Mouse (Mus musculus) kidney, postnatal 4 days (tissue): ENCODE data around the gene Fbln2.
A peak's percentile ranks its signal among the peaks of the same experiment; 100 is the strongest.

ENCODE experiments used
- DNase-seq, 2 experiments: peaks; one replicate each; pipeline ENCODE4 v3.0.0; 2021; ENCODE audit warnings: mixed read lengths in 2 of 2

Gene Fbln2

DNA sequence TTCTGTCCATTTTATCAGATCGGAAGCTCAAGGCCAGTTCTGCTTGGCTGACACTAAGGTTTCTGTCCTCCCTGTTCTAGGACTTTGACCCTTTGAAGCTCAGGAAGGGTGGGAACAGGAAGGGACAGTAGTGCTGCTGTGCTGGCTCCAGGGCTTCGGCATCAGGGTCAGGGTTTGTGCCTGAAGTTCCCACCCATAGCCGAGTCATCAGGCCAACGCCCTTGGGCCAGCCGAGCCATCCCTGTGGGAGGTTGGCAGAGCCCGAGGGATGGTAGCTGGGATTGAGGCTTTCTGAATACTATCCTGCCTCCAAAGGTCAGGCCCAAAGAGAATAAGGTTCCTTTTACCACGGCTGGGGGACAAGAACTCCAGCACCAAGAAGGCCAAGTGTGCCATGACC lies 70.8 kb downstream of the Fbln2 start:
- no peak for DNase-seq

- DNase-seq: no peak
Measured at GRCm38 (mm10) chr6:91284521-91285449, 72.5 kb downstream of the Fbln2 start.

DNA sequence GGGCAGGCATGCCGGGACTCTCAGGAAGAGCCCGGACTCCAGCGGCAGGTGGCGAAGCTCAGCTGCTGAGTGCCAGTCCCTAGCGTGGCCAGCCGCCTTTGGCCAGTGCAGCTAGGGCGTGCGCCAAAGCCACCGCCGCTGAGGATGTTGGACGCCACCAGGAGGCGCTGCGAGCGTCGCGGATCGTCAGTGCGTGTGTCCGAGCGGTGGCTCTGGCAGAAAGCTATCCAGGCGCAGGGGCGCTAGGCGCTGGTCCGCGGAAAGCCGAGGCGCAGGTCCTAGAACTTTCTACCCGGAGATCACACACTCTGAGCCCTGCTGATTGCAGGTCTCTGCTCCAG lies 73.2 kb downstream of the Fbln2 start:
- DNase-seq: peak; percentile 88 to 92

- peak in 1 of 2 experiments; percentile 8 for DNase-seq
Measured at GRCm38 (mm10) chr6:91285814-91286545, 73.7 kb downstream of the Fbln2 start.

- peak; percentile 89 for DNase-seq
Measured at GRCm38 (mm10) chr6:91286624-91287023, 74.4 kb downstream of the Fbln2 start.

- no peak for DNase-seq
Measured at GRCm38 (mm10) chr6:91287148-91287547, 74.9 kb downstream of the Fbln2 start.

DNA sequence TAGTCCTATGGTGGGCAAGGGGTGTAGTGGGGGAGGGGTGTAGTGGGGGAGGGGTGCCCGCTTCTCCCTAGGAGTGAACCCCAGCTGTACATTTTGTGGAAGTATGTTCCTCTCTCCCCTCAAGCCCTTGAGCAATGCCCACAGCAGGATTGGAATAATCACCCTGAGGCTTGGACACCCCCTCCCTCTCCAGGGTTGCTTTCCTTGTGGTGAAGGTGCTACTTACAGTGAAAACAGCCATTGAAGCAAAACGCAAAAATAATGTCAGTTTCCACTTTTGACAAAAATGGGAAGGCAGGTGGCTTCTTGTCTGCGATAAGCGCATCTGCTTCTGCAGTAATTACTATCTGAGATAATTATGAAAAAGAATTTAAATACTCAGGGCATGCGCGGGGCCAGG lies 75.4 kb downstream of the Fbln2 start:
- no peak for DNase-seq

GRCm38 (mm10) chr6:91288251-91288785 lies 76.1 kb downstream of the Fbln2 start:
- DNase-seq: no peak

DNA sequence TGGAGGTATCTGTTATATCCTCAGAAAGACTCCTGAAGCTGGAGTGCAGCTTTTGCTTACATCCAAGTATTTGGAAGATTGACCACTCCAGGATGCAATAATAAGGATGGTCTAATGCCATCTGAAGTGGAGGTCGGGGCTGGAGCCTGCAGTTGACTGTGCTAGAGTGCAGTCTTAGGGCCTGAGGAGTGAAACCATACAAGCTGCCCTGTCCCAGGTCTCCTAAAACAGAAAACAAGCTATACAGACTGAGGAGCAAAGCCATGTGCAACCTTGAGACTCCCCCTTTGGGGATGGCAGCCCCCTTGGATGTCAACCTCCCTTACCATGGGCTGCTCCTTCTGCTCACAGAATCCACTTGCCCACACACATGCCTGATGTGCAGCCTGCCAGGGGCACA lies 76.7 kb downstream of the Fbln2 start:
- DNase-seq: no peak

GRCm38 (mm10) chr6:91290937-91291336 lies 78.7 kb downstream of the Fbln2 start:
- no peak for DNase-seq

DNA sequence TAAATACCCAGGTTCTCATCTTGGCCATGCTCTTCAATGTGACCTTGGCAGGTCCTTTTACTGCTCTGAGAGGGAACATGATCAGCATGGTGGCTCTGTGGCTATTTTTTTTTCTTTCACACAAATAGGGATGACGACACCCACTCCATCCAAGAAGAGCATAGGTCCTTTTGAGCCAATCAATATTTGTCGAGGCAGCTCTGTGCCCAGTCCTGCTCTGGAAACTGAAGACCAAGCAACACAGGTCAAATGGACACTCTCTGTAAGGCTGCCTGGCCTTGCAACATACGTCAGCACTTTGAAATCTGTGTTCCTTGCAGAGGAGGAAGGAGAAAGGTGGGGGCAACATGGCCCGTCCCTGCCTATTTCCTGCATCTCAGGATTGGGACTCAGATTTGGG lies 83.2 kb downstream of the Fbln2 start:
- no peak for DNase-seq

- DNase-seq: no peak
Measured at GRCm38 (mm10) chr6:91298828-91299227, 86.6 kb downstream of the Fbln2 start.

- no peak for DNase-seq
Measured at GRCm38 (mm10) chr6:91300079-91300478, 87.8 kb downstream of the Fbln2 start.

- DNase-seq: no peak
Measured at GRCm38 (mm10) chr6:91301839-91302238, 89.6 kb downstream of the Fbln2 start.

DNA sequence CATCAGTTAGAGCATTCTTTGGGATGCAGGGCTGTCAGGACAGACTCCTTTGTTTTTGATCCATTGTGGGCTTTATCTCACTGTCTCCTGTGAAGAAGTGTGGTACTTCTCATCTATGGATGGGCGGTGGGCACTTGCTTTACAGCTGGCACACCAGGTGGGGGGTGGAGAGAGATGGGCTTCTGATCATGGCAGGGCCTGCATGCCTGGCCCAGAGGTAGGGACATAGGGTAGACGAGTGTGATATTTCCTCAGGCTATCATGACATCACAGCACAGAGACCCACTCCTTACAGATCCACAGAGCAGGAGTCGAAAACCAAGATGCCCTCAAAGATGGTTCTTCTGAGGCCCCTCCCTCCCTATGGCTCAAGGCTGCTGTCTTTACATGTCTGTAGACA lies 90.1 kb downstream of the Fbln2 start:
- DNase-seq: no peak

DNA sequence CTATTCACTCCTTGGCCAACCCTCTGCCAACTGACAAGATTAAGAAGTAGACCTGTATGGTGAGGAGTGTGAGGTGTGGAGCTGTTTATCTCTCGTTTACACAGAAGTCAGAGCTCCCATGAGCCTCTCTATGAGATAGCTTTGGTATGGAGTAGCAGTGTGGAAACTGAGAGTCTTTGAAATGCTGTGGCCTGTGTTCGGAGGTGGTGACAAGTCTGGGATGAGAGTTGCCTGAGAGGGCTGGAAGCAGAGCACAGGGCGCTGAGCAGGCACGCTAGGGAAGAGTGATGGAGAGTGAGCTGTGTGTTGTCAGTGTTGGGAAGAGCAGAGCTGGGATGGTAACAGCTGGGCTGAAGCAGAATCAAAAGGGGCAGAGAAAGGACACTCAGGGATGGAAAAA lies 91.9 kb downstream of the Fbln2 start:
- no peak for DNase-seq

- peak; percentile 8 to 20 for DNase-seq
Measured at GRCm38 (mm10) chr6:91307972-91308371, 95.7 kb downstream of the Fbln2 start.

DNA sequence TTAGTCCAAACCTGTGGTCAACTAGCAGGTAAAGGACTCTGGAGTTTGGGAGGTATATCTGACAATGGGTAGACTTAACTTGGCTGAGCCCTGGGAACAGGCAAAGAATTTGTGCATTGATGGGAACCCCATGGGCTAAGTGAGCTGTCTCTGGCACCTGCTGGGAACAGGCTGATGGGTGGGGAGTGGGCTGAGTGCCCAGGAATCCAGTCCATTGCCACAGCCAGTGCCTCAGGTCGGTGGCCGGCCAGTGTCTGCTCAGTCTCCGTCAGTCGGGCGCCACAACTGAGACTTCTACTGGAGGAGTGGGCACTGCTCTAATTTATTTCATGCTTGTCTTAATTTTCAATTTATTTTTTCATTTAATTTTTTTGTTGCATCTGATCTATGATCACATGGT lies 98.9 kb downstream of the Fbln2 start:
- DNase-seq: no peak

DNA sequence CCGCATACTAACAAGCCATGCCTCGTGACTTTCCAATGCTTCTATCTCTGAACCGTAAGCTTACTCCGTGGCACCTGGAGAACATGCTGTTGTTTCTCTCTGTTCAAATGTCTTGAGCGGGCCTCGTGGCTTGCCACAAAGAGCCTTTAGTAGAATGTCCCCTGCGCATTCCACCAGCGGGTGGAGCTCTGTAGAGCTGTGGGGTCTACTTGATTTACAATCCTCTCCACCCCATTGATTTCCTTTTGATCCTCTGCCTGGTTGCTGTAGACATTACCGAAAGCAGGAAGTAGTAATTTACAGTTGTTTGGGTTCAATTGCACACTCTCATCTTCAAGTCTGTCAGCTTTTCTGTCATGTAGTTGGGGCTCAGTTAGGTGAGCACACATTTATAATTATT lies 100.2 kb downstream of the Fbln2 start:
- no peak for DNase-seq
